Mouse (Mus musculus) lung, adult 2 months (tissue): ENCODE results near the gene H2-M10.2. TPM values are rescaled to one million over a fixed set of nuclear protein-coding genes. Genes with fewer than 3 reads are reported as not detected.
"Not testable (repeated sequence)": the region's sequence is repeated elsewhere in the genome, so short reads cannot be mapped to it uniquely, and the experiment has no call there.

ENCODE experiments used
- DNase-seq: peaks from one replicate; pipeline ENCODE4 v3.0.0; 2022
- H3K4me1 ChIP-seq: fragments of 200-500 bp; 2 replicates; pipeline ENCODE4 v1.6.1; 2011; ENCODE audit warnings: low read length; ENCODE audit not compliant: control insufficient read depth, insufficient read depth
- H3K4me3 ChIP-seq: fragments of 200-500 bp; replicated peaks from 2 replicates; pipeline ENCODE3; 2011; ENCODE audit warnings: low read depth, mild to moderate bottlenecking, control low read depth, low read length; ENCODE audit errors: extremely low read depth
- CTCF ChIP-seq: fragments of 200-500 bp; IDR thresholded peaks from 2 replicates; pipeline ENCODE4 v1.5.1; 2011; ENCODE audit warnings: mild to moderate bottlenecking, low read length, control low read depth; ENCODE audit not compliant: insufficient read depth
- POLR2A ChIP-seq: fragments of 200-500 bp; IDR thresholded peaks from 2 replicates; pipeline ENCODE4 v1.6.1; 2011; ENCODE audit warnings: low read depth, mild to moderate bottlenecking, control low read depth, low read length, borderline replicate concordance; ENCODE audit errors: extremely low read depth
- WGBS: fragments of 180-500 bp; shearing (Covaris S2); methylation state at CpG from one replicate; pipeline ENCODE4 v1.1.7; 2018; 5-methylcytosine and 5-hydroxymethylcytosine counted together
- polyA plus RNA-seq: library from polyadenylated mRNA; depleted of rRNA; stranded (reverse); fragments of >200 nt; gene quantifications from 2 replicates; pipeline ENCODE4 v1.2.3, GENCODE M21; 2012; rRNA removed

Gene H2-M10.2
- not detected in 2 replicates for polyA plus RNA-seq

GRCm38 (mm10) chr17:36286390-36286789 lies at the start of gene H2-M10.2:
Gene H2-M10.2, minus strand, starts transcription at chr17:36286490.
- H3K4me1 ChIP-seq: no peaks in the 10 kb centered on the region; the same call in 1 of the 2 replicates
- TF ChIP-seq POLR2A (no peak), CTCF (no peak)
- no peak for DNase-seq
- 85% methylated on average over 2 of the region's 2 CpGs for WGBS
- H3K4me3 ChIP-seq: no peak within 1 kb of the TSS

GRCm38 (mm10) chr17:36326055-36326454 lies 39.8 kb upstream of the H2-M10.2 start, which contains the start of gene H2-M10.1:
Gene H2-M10.1, minus strand, starts transcription at chr17:36326155.
- Histone ChIP-seq H3K4me1 (no peaks in the 10 kb centered on the region), H3K4me3 (no peak within 1 kb of the TSS)
- 90% methylated on average over 4 of the region's 4 CpGs for WGBS
- no peak for TF ChIP-seq POLR2A
- TF ChIP-seq CTCF: no peak
- DNase-seq: no peak

- 37% methylated on average over 5 of the region's 5 CpGs for WGBS
Observed at GRCm38 (mm10) chr17:36315689-36316253, 29.5 kb upstream of the H2-M10.2 start.

GRCm38 (mm10) chr17:36315041-36315688 lies 28.9 kb upstream of the H2-M10.2 start:
- peak; percentile 59 for DNase-seq
- TF ChIP-seq CTCF (no peak), POLR2A (no peak)
- H3K4me3 ChIP-seq: peak overlapping the region; percentile 80
- H3K4me1 ChIP-seq: no peaks in the 10 kb centered on the region
- WGBS: under 1% methylated on average over 19 of the region's 19 CpGs

More at GRCm38 (mm10) chr17:36315689-36316253, 29.5 kb upstream of the H2-M10.2 start:
- no peaks in the 10 kb centered on the region for H3K4me1 ChIP-seq
- no peak for TF ChIP-seq CTCF
- no peak for TF ChIP-seq POLR2A
- H3K4me3 ChIP-seq: no peak overlapping the region
- DNase-seq: no peak

GRCm38 (mm10) chr17:36314511-36314910 lies 28.2 kb upstream of the H2-M10.2 start:
- H3K4me3 ChIP-seq: no peak overlapping the region
- no peak for TF ChIP-seq CTCF
- no peak for TF ChIP-seq POLR2A
- no peaks in the 10 kb centered on the region for H3K4me1 ChIP-seq
- WGBS: 10% methylated on average over 9 of the region's 9 CpGs
- peak; percentile 7 for DNase-seq

- Histone ChIP-seq H3K4me1 (no peaks in the 10 kb centered on the region), H3K4me3 (no peak overlapping the region)
- no peak for DNase-seq
- TF ChIP-seq CTCF (no peak), POLR2A (no peak)
- 37% methylated on average over 1 of the region's 1 CpGs for WGBS
Observed at GRCm38 (mm10) chr17:36309293-36309692, 23.0 kb upstream of the H2-M10.2 start.

GRCm38 (mm10) chr17:36308855-36309254 lies 22.6 kb upstream of the H2-M10.2 start:
- TF ChIP-seq CTCF: peak; percentile 54
- not testable (repeated sequence) for H3K4me1 ChIP-seq, H3K4me3 ChIP-seq
- DNase-seq: peak; percentile 32
- WGBS: 1% methylated on average over 3 of the region's 3 CpGs

- WGBS: 89% methylated on average over 4 of the region's 4 CpGs
- no peak for TF ChIP-seq POLR2A
- TF ChIP-seq CTCF: no peak
- Histone ChIP-seq H3K4me3 (no peak overlapping the region), H3K4me1 (no peaks in the 10 kb centered on the region; the same call in 1 of the 2 replicates)
- DNase-seq: no peak
Observed at GRCm38 (mm10) chr17:36281521-36282245, 4.6 kb downstream of the H2-M10.2 start.

- no peak overlapping the region for H3K4me3 ChIP-seq
- peaks cover 23% of the 10 kb centered on the region for H3K4me1 ChIP-seq
- no peak for TF ChIP-seq CTCF
- no peak for TF ChIP-seq POLR2A
- no peak for DNase-seq
- WGBS: 64% methylated on average over 4 of the region's 4 CpGs
Observed at GRCm38 (mm10) chr17:36274776-36275175, 11.5 kb downstream of the H2-M10.2 start.

- no peak overlapping the region for H3K4me3 ChIP-seq
- no peak for DNase-seq
- H3K4me1 ChIP-seq: peaks cover 23% of the 10 kb centered on the region
- TF ChIP-seq CTCF: no peak
- TF ChIP-seq POLR2A: no peak
- WGBS: 55% methylated on average over 4 of the region's 4 CpGs
Observed at GRCm38 (mm10) chr17:36273796-36274195, 12.5 kb downstream of the H2-M10.2 start.
